Mouse (Mus musculus): ENCODE measurements around the gene Meioc. TPM values are rescaled to one million over a fixed set of nuclear protein-coding genes. Genes with fewer than 3 reads are reported as not detected.

The Meioc gene
- polyA plus RNA-seq, 1 experiment from 2014 or later: 0.28 TPM

DNA sequence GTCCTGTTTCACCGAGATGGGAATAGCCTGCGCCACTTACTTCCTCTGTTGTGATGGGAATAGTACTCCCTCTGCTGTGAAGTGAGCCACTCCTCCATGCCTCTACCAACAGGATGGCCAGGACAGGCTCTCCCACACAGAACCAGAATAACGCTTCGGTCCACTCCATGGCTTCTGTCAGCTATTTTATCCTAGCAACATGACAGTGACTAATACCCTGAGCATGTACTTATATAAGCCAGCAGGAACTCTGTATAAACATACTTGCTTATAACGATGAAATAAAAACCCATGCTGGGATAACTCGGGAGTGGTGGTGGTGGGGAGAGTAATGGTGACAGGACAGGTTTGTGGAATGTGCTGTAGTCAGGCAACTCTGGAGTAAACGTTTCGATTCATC, 7.6 kb upstream of the Meioc start:
- H3K9ac ChIP-seq (ENCODE audit: low read length): no peak overlapping the region

DNA sequence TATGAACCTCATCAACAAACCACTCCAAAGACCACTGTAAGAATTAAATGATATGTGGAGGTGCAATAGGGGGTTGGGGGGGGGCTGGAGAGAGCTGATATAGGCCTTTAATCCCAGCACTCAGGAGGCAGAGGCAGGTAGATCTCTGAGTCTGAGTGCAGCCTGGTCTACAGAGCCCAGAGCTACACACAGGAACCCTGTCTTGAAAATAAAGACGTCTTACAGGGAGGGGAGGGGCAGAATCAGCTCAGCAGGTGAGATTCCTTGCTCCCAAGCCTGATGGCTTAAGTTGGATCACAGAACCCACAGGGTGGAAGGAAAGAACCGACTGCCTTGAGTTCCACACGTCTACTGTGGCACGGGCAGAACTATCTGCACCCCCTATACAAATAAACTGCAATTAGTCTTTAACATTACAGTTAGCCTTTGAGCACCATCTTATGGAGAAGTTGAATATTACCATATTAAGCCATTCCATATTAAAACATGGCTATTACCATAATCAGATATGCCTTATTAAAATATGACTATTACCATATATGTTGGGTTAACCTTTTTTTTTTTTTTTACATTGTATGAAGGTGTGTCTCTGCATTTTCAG, 7.1 kb upstream of the Meioc start:
- Histone ChIP-seq H3K27me3 (ENCODE audit: control insufficient read depth, insufficient read depth, low read length) (no peaks in the 10 kb centered on the region), H3K4me2 (ENCODE audit: low read depth, low read length) (no peak overlapping the region), H3K4me3 (ENCODE audit: low read length) (no peak overlapping the region), H3K36me3 (ENCODE audit: control insufficient read depth, insufficient read depth) (no peaks in the 10 kb centered on the region), H3K9me3 (replicated peaks; ENCODE audit: control insufficient read depth, low read length) (no peaks in the 10 kb centered on the region), H3K27ac (ENCODE audit: low read length) (no peak overlapping the region), H3K4me1 (ENCODE audit: control insufficient read depth, insufficient read depth, low read length) (no peaks in the 10 kb centered on the region), H3K9ac (ENCODE audit: low read length) (no peak overlapping the region)
- ATAC-seq (replicated peaks; ENCODE audit: extremely low read depth, insufficient read depth, low FRiP score): no peak
- WGBS: 14% methylated on average over 4 of the region's 4 CpGs

More for the DNA sequence above, 7.6 kb upstream of the Meioc start:
- Histone ChIP-seq H3K4me3 (ENCODE audit: low read length) (no peak overlapping the region), H3K9me3 (replicated peaks; ENCODE audit: control insufficient read depth, low read length) (no peaks in the 10 kb centered on the region), H3K4me1 (ENCODE audit: control insufficient read depth, insufficient read depth, low read length) (no peaks in the 10 kb centered on the region), H3K27ac (ENCODE audit: low read length) (no peak overlapping the region), H3K4me2 (ENCODE audit: low read depth, low read length) (no peak overlapping the region), H3K27me3 (ENCODE audit: control insufficient read depth, insufficient read depth, low read length) (no peaks in the 10 kb centered on the region), H3K36me3 (ENCODE audit: control insufficient read depth, insufficient read depth) (no peaks in the 10 kb centered on the region)
- ATAC-seq (replicated peaks; ENCODE audit: extremely low read depth, insufficient read depth, low FRiP score): no peak
- WGBS: 50% methylated on average over 8 of the region's 8 CpGs

DNA sequence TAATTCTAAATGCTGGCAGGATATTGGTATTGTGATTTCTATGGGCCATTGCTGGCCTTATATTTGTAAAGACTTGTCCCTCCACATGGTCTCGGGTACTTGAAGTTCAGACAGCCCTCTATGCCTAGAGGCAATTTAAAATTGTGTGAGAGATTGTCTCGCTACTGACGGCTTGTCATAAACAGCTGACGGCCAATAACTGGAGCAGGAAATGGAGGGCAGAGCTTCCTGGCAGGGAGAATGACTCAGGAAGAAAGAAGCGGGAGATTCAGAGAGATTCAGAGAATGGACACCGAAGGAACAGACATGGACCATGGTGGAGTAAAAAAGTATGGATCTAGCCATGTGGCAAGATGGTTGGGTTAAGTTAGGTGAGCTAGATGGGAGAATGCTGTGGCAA, 6.6 kb upstream of the Meioc start:
- Histone ChIP-seq H3K27ac (ENCODE audit: low read length) (no peak overlapping the region), H3K4me1 (ENCODE audit: control insufficient read depth, insufficient read depth, low read length) (no peaks in the 10 kb centered on the region), H3K9me3 (replicated peaks; ENCODE audit: control insufficient read depth, low read length) (no peaks in the 10 kb centered on the region), H3K36me3 (ENCODE audit: control insufficient read depth, insufficient read depth) (no peaks in the 10 kb centered on the region), H3K9ac (ENCODE audit: low read length) (no peak overlapping the region), H3K4me2 (ENCODE audit: low read depth, low read length) (no peak overlapping the region), H3K4me3 (ENCODE audit: low read length) (no peak overlapping the region), H3K27me3 (ENCODE audit: control insufficient read depth, insufficient read depth, low read length) (no peaks in the 10 kb centered on the region)
- 55% methylated on average over 6 of the region's 6 CpGs for WGBS
- no peak for ATAC-seq (replicated peaks; ENCODE audit: extremely low read depth, insufficient read depth, low FRiP score)

DNA sequence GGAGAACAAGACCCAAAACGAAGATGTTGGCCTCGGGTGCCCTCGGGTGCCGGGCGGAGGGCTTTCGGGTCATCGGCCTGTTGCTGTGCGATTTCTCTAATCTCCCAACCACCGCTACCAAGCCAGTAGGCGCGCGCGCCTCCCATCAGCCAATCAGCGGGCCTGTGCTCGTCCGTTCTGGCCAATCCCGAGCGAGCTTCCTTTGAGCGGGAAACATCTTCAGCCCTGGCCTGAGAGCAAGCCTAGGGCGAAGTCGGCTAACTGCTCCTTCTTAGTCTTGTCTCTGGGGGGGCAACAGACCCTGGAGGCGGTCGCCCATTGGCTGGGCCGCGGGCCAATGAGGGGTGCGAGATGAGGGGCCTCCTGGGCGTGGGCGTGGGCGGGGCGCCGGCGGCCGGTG, 1.6 kb downstream of the Meioc start:
- whole genome bisulfite sequencing: 42% methylated on average over 33 of the region's 33 CpGs
- Histone ChIP-seq H3K9me3 (replicated peaks; ENCODE audit: control insufficient read depth, low read length) (peaks cover 14% of the 10 kb centered on the region), H3K9ac (ENCODE audit: low read length) (no peak overlapping the region), H3K4me3 (ENCODE audit: low read length) (peak overlapping the region; percentile 12; the same call in 1 of the 2 replicates), H3K27me3 (ENCODE audit: control insufficient read depth, insufficient read depth, low read length) (peaks cover 34% of the 10 kb centered on the region), H3K27ac (ENCODE audit: low read length) (no peak overlapping the region), H3K4me1 (ENCODE audit: control insufficient read depth, insufficient read depth, low read length) (0 out of 2 replicates have a peak, but pooled peaks cover 4% of the 10 kb centered on the region), H3K36me3 (ENCODE audit: control insufficient read depth, insufficient read depth) (no peaks in the 10 kb centered on the region), H3K4me2 (ENCODE audit: low read depth, low read length) (peak overlapping the region; percentile 9; the same call in 1 of the 2 replicates)
- ATAC-seq (replicated peaks; ENCODE audit: extremely low read depth, insufficient read depth, low FRiP score): no peak

DNA sequence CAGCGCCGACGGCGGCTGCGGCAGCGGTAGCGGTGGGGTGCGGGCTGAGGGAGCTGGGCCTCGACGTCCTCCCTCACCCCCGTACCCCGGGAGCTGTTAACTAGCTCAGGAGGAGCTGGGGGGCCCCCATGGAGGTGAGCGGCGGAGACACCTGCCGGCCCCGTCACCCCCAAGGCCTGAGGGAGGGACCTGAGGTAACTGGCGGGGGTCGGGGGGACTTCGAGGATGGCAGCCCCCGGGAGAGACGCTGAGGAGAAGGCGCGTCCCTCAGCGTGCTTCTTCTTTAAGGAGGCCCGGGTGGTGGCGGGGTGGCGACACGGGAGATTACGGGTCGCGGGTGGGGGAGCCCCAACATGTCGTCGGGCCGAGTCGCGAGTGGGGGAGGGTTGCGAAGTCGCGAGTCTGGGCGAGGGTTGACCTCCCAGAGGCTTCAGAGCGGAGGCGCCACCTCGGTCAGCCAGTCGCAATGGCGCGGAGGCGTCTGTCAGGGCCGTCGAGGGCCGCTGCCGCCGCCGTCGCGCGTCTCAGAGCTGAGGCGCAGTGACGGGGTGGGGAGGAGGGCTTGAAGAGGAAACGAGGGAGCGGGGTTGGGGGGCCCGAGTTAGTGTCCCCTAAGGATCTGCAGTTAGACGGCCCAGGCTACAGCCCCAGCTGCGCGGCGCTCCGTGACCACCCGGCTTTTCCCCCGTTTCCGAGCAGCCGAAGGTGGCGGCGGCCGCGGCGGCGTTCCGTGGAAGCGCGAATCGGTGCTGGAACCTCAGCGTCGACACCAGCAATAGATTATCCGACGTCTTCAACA, 2.3 kb downstream of the Meioc start:
- Histone ChIP-seq H3K27me3 (ENCODE audit: control insufficient read depth, insufficient read depth, low read length) (peaks cover 34% of the 10 kb centered on the region), H3K4me2 (ENCODE audit: low read depth, low read length) (peak overlapping the region; percentile 42; the same call in 1 of the 2 replicates), H3K4me3 (ENCODE audit: low read length) (peak overlapping the region; percentile 25), H3K4me1 (ENCODE audit: control insufficient read depth, insufficient read depth, low read length) (0 out of 2 replicates have a peak, but pooled peaks cover 4% of the 10 kb centered on the region), H3K9ac (ENCODE audit: low read length) (no peak overlapping the region), H3K9me3 (replicated peaks; ENCODE audit: control insufficient read depth, low read length) (peaks cover 14% of the 10 kb centered on the region), H3K36me3 (ENCODE audit: control insufficient read depth, insufficient read depth) (no peaks in the 10 kb centered on the region), H3K27ac (ENCODE audit: low read length) (no peak overlapping the region)
- 33% methylated on average over 82 of the region's 84 CpGs for WGBS
- no peak for ATAC-seq (replicated peaks; ENCODE audit: extremely low read depth, insufficient read depth, low FRiP score)

GRCm38 (mm10) chr11:102690162-102690561, 26.6 kb downstream of the Meioc start:
- Histone ChIP-seq H3K4me2 (ENCODE audit: low read depth, low read length) (no peak overlapping the region), H3K36me3 (ENCODE audit: control insufficient read depth, insufficient read depth) (peaks cover 27% of the 10 kb centered on the region), H3K4me1 (ENCODE audit: control insufficient read depth, insufficient read depth, low read length) (no peaks in the 10 kb centered on the region), H3K9me3 (replicated peaks; ENCODE audit: control insufficient read depth, low read length) (no peaks in the 10 kb centered on the region), H3K27ac (ENCODE audit: low read length) (no peak overlapping the region), H3K9ac (ENCODE audit: low read length) (no peak overlapping the region), H3K27me3 (ENCODE audit: control insufficient read depth, insufficient read depth, low read length) (no peaks in the 10 kb centered on the region), H3K4me3 (ENCODE audit: low read length) (no peak overlapping the region)
- ATAC-seq (replicated peaks; ENCODE audit: extremely low read depth, insufficient read depth, low FRiP score): no peak; the same call in 1 of the 2 replicates
- WGBS: 64% methylated on average over 6 of the region's 6 CpGs

- Histone ChIP-seq H3K36me3 (ENCODE audit: control insufficient read depth, insufficient read depth) (0 out of 2 replicates have a peak, but pooled peaks cover 9% of the 10 kb centered on the region), H3K27ac (ENCODE audit: low read length) (no peak overlapping the region), H3K4me2 (ENCODE audit: low read depth, low read length) (no peak overlapping the region), H3K9me3 (replicated peaks; ENCODE audit: control insufficient read depth, low read length) (no peaks in the 10 kb centered on the region), H3K4me1 (ENCODE audit: control insufficient read depth, insufficient read depth, low read length) (peaks cover 10% of the 10 kb centered on the region), H3K9ac (ENCODE audit: low read length) (no peak overlapping the region), H3K27me3 (ENCODE audit: control insufficient read depth, insufficient read depth, low read length) (no peaks in the 10 kb centered on the region), H3K4me3 (ENCODE audit: low read length) (no peak overlapping the region)
- ATAC-seq (replicated peaks; ENCODE audit: extremely low read depth, insufficient read depth, low FRiP score): no peak
- 85% methylated on average over 7 of the region's 7 CpGs for WGBS
Measured at GRCm38 (mm10) chr11:102695289-102695688, 31.8 kb downstream of the Meioc start.

DNA sequence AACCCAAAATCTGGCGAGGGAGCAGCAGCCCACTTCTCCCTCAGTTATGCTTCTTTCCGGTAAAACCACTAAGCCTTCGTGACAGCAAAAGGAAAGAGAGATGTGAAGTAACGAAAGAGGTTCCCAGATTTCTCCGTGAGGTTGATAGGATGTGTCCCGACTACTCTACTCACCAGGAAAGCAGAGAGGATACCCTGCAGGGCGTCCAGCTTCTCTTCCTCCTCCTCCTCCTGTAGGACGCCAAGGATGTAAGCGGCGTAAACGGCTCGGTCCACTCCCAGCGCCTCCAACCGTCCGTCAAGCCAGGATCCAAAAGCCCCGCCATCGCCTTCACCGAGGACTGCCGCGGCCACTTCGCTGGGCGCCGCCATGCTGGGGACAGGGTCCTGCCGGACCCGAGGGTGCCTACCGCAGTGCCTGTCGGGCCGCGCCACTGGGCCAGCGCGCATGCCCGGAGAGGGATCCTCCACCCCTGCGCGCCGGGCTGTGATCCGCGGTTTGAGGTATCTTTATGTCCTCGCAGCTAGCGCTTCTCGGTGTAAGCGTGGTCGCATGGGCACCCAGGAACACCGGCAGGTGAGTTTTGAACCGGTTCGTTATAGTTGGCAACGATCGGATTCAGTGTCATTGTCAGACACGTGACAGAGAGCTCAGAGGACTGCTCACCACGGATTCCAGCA, 34.0 kb downstream of the Meioc start, which contains the start of gene Ccdc43:
Ccdc43 (minus strand) TSS at position 445 of the 680 bp plus-strand sequence.
- Histone ChIP-seq H3K4me2 (ENCODE audit: low read depth, low read length) (peak within 1 kb of the TSS; percentile 73), H3K9me3 (replicated peaks; ENCODE audit: control insufficient read depth, low read length) (no peaks in the 10 kb centered on the region), H3K4me3 (ENCODE audit: low read length) (peak within 1 kb of the TSS; percentile 77), H3K36me3 (ENCODE audit: control insufficient read depth, insufficient read depth) (0 out of 2 replicates have a peak, but pooled peaks cover 6% of the 10 kb centered on the region), H3K27me3 (ENCODE audit: control insufficient read depth, insufficient read depth, low read length) (no peaks in the 10 kb centered on the region), H3K4me1 (ENCODE audit: control insufficient read depth, insufficient read depth, low read length) (peaks cover 10% of the 10 kb centered on the region), H3K9ac (ENCODE audit: low read length) (peak within 1 kb of the TSS; percentile 90), H3K27ac (ENCODE audit: low read length) (peak within 1 kb of the TSS; percentile 54)
- ATAC-seq (replicated peaks; ENCODE audit: extremely low read depth, insufficient read depth, low FRiP score): peak; percentile 96
- under 1% methylated on average over 49 of the region's 49 CpGs for WGBS
